Mouse (Mus musculus) small intestine, adult 2 months (tissue): ENCODE measurements around the gene Il3ra. TPM values are rescaled to one million over a fixed set of nuclear protein-coding genes. Genes with fewer than 3 reads are reported as not detected.

Experiments used
- H3K27ac ChIP-seq: fragments of 200-500 bp; 2 replicates; pipeline ENCODE4 v1.5.1; 2012; ENCODE audit warnings: low read depth, low read length, control low read depth, inconsistent platforms; ENCODE audit not compliant: insufficient read depth
- H3K27me3 ChIP-seq: fragments of 200-500 bp; 2 replicates; pipeline ENCODE4 v1.6.1; 2012; ENCODE audit warnings: mild to moderate bottlenecking, moderate library complexity, low read length, inconsistent platforms; ENCODE audit not compliant: control insufficient read depth, insufficient read depth
- H3K36me3 ChIP-seq: fragments of 200-500 bp; 2 replicates; pipeline ENCODE4 v1.6.1; 2012; ENCODE audit warnings: mild to moderate bottlenecking, low read length, control low read depth, inconsistent platforms; ENCODE audit not compliant: control insufficient read depth, insufficient read depth
- H3K4me1 ChIP-seq: fragments of 200-500 bp; 2 replicates; pipeline ENCODE4 v1.6.1; 2012; ENCODE audit warnings: low read length, inconsistent platforms, mixed read lengths; ENCODE audit not compliant: control insufficient read depth, insufficient read depth, insufficient read length
- H3K4me3 ChIP-seq: fragments of 200-500 bp; 2 replicates; pipeline ENCODE4 v1.5.1; 2012; ENCODE audit warnings: low read depth, mild to moderate bottlenecking, control low read depth, inconsistent platforms, low read length, moderate library complexity
- CTCF ChIP-seq: fragments of 200-500 bp; IDR thresholded peaks from 2 replicates; pipeline ENCODE4 v1.5.1; 2012; ENCODE audit warnings: low read depth, mild to moderate bottlenecking, control low read depth, inconsistent platforms, low read length, moderate library complexity, mixed read lengths; ENCODE audit not compliant: insufficient replicate concordance, insufficient read length; ENCODE audit errors: extremely low read depth
- POLR2A ChIP-seq: fragments of 200-500 bp; IDR thresholded peaks from 2 replicates; pipeline ENCODE4 v1.6.1; 2012; ENCODE audit warnings: low read depth, mild to moderate bottlenecking, control low read depth, inconsistent platforms, low read length, moderate library complexity
- WGBS: fragments of 180-500 bp; shearing (Covaris S2); methylation state at CpG from one replicate; pipeline ENCODE4 v1.1.7; 2018; 5-methylcytosine and 5-hydroxymethylcytosine counted together
- polyA plus RNA-seq: library from polyadenylated mRNA; depleted of rRNA; stranded (reverse); fragments of >200 nt; gene quantifications from 2 replicates; pipeline ENCODE4 v1.2.3, GENCODE M21; 2012; rRNA removed

The Il3ra gene
- polyA plus RNA-seq, 1 experiment, result 23.9 TPM

- no peaks in the 10 kb centered on the region for H3K27me3 ChIP-seq
- no peak overlapping the region for H3K4me3 ChIP-seq
- H3K4me1 ChIP-seq, result no peaks in the 10 kb centered on the region
- 88% methylated on average over 6 of the region's 6 CpGs for WGBS
- H3K36me3 ChIP-seq, result no peaks in the 10 kb centered on the region
- H3K27ac ChIP-seq, result no peak overlapping the region
- TF ChIP-seq CTCF (no peak), POLR2A (no peak)
Observed at GRCm38 (mm10) chr14:14352606-14353005, 6.5 kb downstream of the Il3ra start.

- 97% methylated on average over 7 of the region's 7 CpGs for WGBS
- Histone ChIP-seq H3K27me3 (no peaks in the 10 kb centered on the region), H3K4me3 (no peak overlapping the region), H3K27ac (no peak overlapping the region), H3K4me1 (no peaks in the 10 kb centered on the region), H3K36me3 (no peaks in the 10 kb centered on the region)
- TF ChIP-seq CTCF (no peak), POLR2A (no peak)
Observed at GRCm38 (mm10) chr14:14353081-14353732, 7.1 kb downstream of the Il3ra start.

GRCm38 (mm10) chr14:14353740-14354510 lies 7.8 kb downstream of the Il3ra start:
- no peak overlapping the region for H3K27ac ChIP-seq

GRCm38 (mm10) chr14:14354511-14355359 lies 8.7 kb downstream of the Il3ra start:
- H3K4me3 ChIP-seq, result no peak overlapping the region
- H3K27ac ChIP-seq, result no peak overlapping the region
- TF ChIP-seq POLR2A (no peak), CTCF (no peak)
- H3K4me1 ChIP-seq, result no peaks in the 10 kb centered on the region
- no peaks in the 10 kb centered on the region for H3K27me3 ChIP-seq
- H3K36me3 ChIP-seq, result no peaks in the 10 kb centered on the region
- WGBS, result 97% methylated on average over 13 of the region's 13 CpGs

More at GRCm38 (mm10) chr14:14353740-14354510, 7.8 kb downstream of the Il3ra start:
- no peaks in the 10 kb centered on the region for H3K27me3 ChIP-seq
- TF ChIP-seq CTCF, result no peak
- TF ChIP-seq POLR2A, result no peak
- no peaks in the 10 kb centered on the region for H3K36me3 ChIP-seq
- no peak overlapping the region for H3K4me3 ChIP-seq
- WGBS, result 95% methylated on average over 8 of the region's 8 CpGs
- no peaks in the 10 kb centered on the region for H3K4me1 ChIP-seq

GRCm38 (mm10) chr14:14355360-14355646 lies 9.2 kb downstream of the Il3ra start:
- TF ChIP-seq POLR2A (no peak), CTCF (no peak)

GRCm38 (mm10) chr14:14395535-14395934 lies 49.5 kb downstream of the Il3ra start:
- Histone ChIP-seq H3K4me1 (no peaks in the 10 kb centered on the region), H3K4me3 (no peak overlapping the region), H3K36me3 (no peaks in the 10 kb centered on the region), H3K27me3 (no peaks in the 10 kb centered on the region), H3K27ac (no peak overlapping the region)
- TF ChIP-seq POLR2A (no peak), CTCF (no peak)
- 85% methylated on average over 1 of the region's 1 CpGs for WGBS

More at GRCm38 (mm10) chr14:14355360-14355646, 9.2 kb downstream of the Il3ra start:
- H3K27me3 ChIP-seq, result no peaks in the 10 kb centered on the region
- 90% methylated on average over 8 of the region's 8 CpGs for WGBS
- H3K27ac ChIP-seq, result no peak overlapping the region
- no peaks in the 10 kb centered on the region for H3K36me3 ChIP-seq
- no peak overlapping the region for H3K4me3 ChIP-seq
- no peaks in the 10 kb centered on the region for H3K4me1 ChIP-seq

- H3K27ac ChIP-seq, result no peak within 1 kb of the TSS
- no peaks in the 10 kb centered on the region for H3K4me1 ChIP-seq
- no peak within 1 kb of the TSS for H3K4me3 ChIP-seq
- TF ChIP-seq CTCF (no peak), POLR2A (no peak)
- 66% methylated on average over 2 of the region's 2 CpGs for WGBS
- no peaks in the 10 kb centered on the region for H3K36me3 ChIP-seq
- H3K27me3 ChIP-seq, result no peaks in the 10 kb centered on the region
Observed at GRCm38 (mm10) chr14:14400998-14401397, 54.9 kb downstream of the Il3ra start, which contains the start of gene Olfr721-ps1. Olfr721-ps1 (plus strand) TSS chr14:14401298.

Other genes with a start within 250 kb of the Il3ra start
- 5.3 and 7.5 TPM in 2 replicates for gene Psmd6, start 225.3 kb upstream of the Il3ra start, polyA plus RNA-seq
- not detected in 2 replicates for gene Olfr720, start 159.4 kb upstream of the Il3ra start, polyA plus RNA-seq
- gene Olfr31, start 23.4 kb upstream of the Il3ra start, polyA plus RNA-seq, result not detected in 2 replicates
- not detected in 2 replicates for gene Olfr721-ps1, start 55.0 kb downstream of the Il3ra start, polyA plus RNA-seq